Mouse (Mus musculus): Measurements from ENCODE around the gene Arhgap25. TPM values are rescaled to one million over a fixed set of nuclear protein-coding genes. Genes with fewer than 3 reads are reported as not detected.

The Arhgap25 gene
- polyA plus RNA-seq, 1 experiment: 69.0 TPM

GRCm38 (mm10) chr6:87467373-87467772, 65.7 kb downstream of the Arhgap25 start:
- peaks cover 7% of the 10 kb centered on the region for H3K4me1 ChIP-seq (ENCODE audit: control insufficient read depth, insufficient read depth, low read length)
- no peak overlapping the region for H3K4me3 ChIP-seq (ENCODE audit: insufficient read depth, low read length)
- no peak overlapping the region for H3K27ac ChIP-seq (ENCODE audit: insufficient read depth, low read depth, low read length)
- TF ChIP-seq POLR2A (IDR thresholded peaks at IDR 0.05; ENCODE audit: borderline replicate concordance, low read depth, low read length) (no peak), CTCF (IDR thresholded peaks at IDR 0.05; ENCODE audit: low read depth, low read length) (no peak)

GRCm38 (mm10) chr6:87466221-87466620, 66.8 kb downstream of the Arhgap25 start:
- H3K27ac ChIP-seq (ENCODE audit: insufficient read depth, low read depth, low read length): no peak overlapping the region
- TF ChIP-seq CTCF (IDR thresholded peaks at IDR 0.05; ENCODE audit: low read depth, low read length) (peak; percentile 75), POLR2A (IDR thresholded peaks at IDR 0.05; ENCODE audit: borderline replicate concordance, low read depth, low read length) (no peak)

GRCm38 (mm10) chr6:87455507-87455906, 77.6 kb downstream of the Arhgap25 start:
- Histone ChIP-seq H3K27ac (ENCODE audit: insufficient read depth, low read depth, low read length) (no peak overlapping the region), H3K4me3 (ENCODE audit: insufficient read depth, low read length) (no peak overlapping the region), H3K4me1 (ENCODE audit: control insufficient read depth, insufficient read depth, low read length) (no peaks in the 10 kb centered on the region)
- TF ChIP-seq CTCF (IDR thresholded peaks at IDR 0.05; ENCODE audit: low read depth, low read length) (no peak), POLR2A (IDR thresholded peaks at IDR 0.05; ENCODE audit: borderline replicate concordance, low read depth, low read length) (no peak)

More at GRCm38 (mm10) chr6:87466221-87466620, 66.8 kb downstream of the Arhgap25 start:
- H3K4me3 ChIP-seq (ENCODE audit: insufficient read depth, low read length): no peak overlapping the region
- H3K4me1 ChIP-seq (ENCODE audit: control insufficient read depth, insufficient read depth, low read length): peaks cover 7% of the 10 kb centered on the region

- TF ChIP-seq POLR2A (IDR thresholded peaks at IDR 0.05; ENCODE audit: borderline replicate concordance, low read depth, low read length) (no peak), CTCF (IDR thresholded peaks at IDR 0.05; ENCODE audit: low read depth, low read length) (no peak)
- no peak overlapping the region for H3K27ac ChIP-seq (ENCODE audit: insufficient read depth, low read depth, low read length)
- peaks cover 9% of the 10 kb centered on the region for H3K4me1 ChIP-seq (ENCODE audit: control insufficient read depth, insufficient read depth, low read length)
- no peak overlapping the region for H3K4me3 ChIP-seq (ENCODE audit: insufficient read depth, low read length)
Measured at GRCm38 (mm10) chr6:87451771-87452170, 81.3 kb downstream of the Arhgap25 start.

- no peak for TF ChIP-seq POLR2A (IDR thresholded peaks at IDR 0.05; ENCODE audit: borderline replicate concordance, low read depth, low read length)
- TF ChIP-seq CTCF (IDR thresholded peaks at IDR 0.05; ENCODE audit: low read depth, low read length): peak; percentile 74
- no peak overlapping the region for H3K27ac ChIP-seq (ENCODE audit: insufficient read depth, low read depth, low read length)
- H3K4me1 ChIP-seq (ENCODE audit: control insufficient read depth, insufficient read depth, low read length): peaks cover 9% of the 10 kb centered on the region
- no peak overlapping the region for H3K4me3 ChIP-seq (ENCODE audit: insufficient read depth, low read length)
Measured at GRCm38 (mm10) chr6:87451016-87451415, 82.0 kb downstream of the Arhgap25 start.

- Histone ChIP-seq H3K4me1 (ENCODE audit: control insufficient read depth, insufficient read depth, low read length) (peaks cover 11% of the 10 kb centered on the region), H3K27ac (ENCODE audit: insufficient read depth, low read depth, low read length) (no peak overlapping the region), H3K4me3 (ENCODE audit: insufficient read depth, low read length) (no peak overlapping the region)
- TF ChIP-seq POLR2A (IDR thresholded peaks at IDR 0.05; ENCODE audit: borderline replicate concordance, low read depth, low read length) (no peak), CTCF (IDR thresholded peaks at IDR 0.05; ENCODE audit: low read depth, low read length) (no peak)
Measured at GRCm38 (mm10) chr6:87449534-87449933, 83.5 kb downstream of the Arhgap25 start.

- TF ChIP-seq CTCF (IDR thresholded peaks at IDR 0.05; ENCODE audit: low read depth, low read length): no peak
- TF ChIP-seq POLR2A (IDR thresholded peaks at IDR 0.05; ENCODE audit: borderline replicate concordance, low read depth, low read length): no peak
- H3K4me1 ChIP-seq (ENCODE audit: control insufficient read depth, insufficient read depth, low read length): peaks cover 12% of the 10 kb centered on the region
- no peak overlapping the region for H3K4me3 ChIP-seq (ENCODE audit: insufficient read depth, low read length)
- H3K27ac ChIP-seq (ENCODE audit: insufficient read depth, low read depth, low read length): no peak overlapping the region
Measured at GRCm38 (mm10) chr6:87447217-87447616, 85.8 kb downstream of the Arhgap25 start.

- TF ChIP-seq CTCF (IDR thresholded peaks at IDR 0.05; ENCODE audit: low read depth, low read length) (no peak), POLR2A (IDR thresholded peaks at IDR 0.05; ENCODE audit: borderline replicate concordance, low read depth, low read length) (no peak)
- no peak overlapping the region for H3K4me3 ChIP-seq (ENCODE audit: insufficient read depth, low read length)
- no peak overlapping the region for H3K27ac ChIP-seq (ENCODE audit: insufficient read depth, low read depth, low read length)
- H3K4me1 ChIP-seq (ENCODE audit: control insufficient read depth, insufficient read depth, low read length): peaks cover 12% of the 10 kb centered on the region
Measured at GRCm38 (mm10) chr6:87445222-87445621, 87.8 kb downstream of the Arhgap25 start.

- H3K4me1 ChIP-seq (ENCODE audit: control insufficient read depth, insufficient read depth, low read length): peaks cover 12% of the 10 kb centered on the region
- no peak overlapping the region for H3K4me3 ChIP-seq (ENCODE audit: insufficient read depth, low read length)
- no peak for TF ChIP-seq CTCF (IDR thresholded peaks at IDR 0.05; ENCODE audit: low read depth, low read length)
- no peak overlapping the region for H3K27ac ChIP-seq (ENCODE audit: insufficient read depth, low read depth, low read length)
Measured at GRCm38 (mm10) chr6:87443253-87443652, 89.8 kb downstream of the Arhgap25 start.

GRCm38 (mm10) chr6:87436745-87437144, 96.3 kb downstream of the Arhgap25 start:
- H3K4me1 ChIP-seq (ENCODE audit: control insufficient read depth, insufficient read depth, low read length): peaks cover 20% of the 10 kb centered on the region
- no peak overlapping the region for H3K27ac ChIP-seq (ENCODE audit: insufficient read depth, low read depth, low read length)
- H3K4me3 ChIP-seq (ENCODE audit: insufficient read depth, low read length): no peak overlapping the region
- TF ChIP-seq CTCF (IDR thresholded peaks at IDR 0.05; ENCODE audit: low read depth, low read length) (no peak), POLR2A (IDR thresholded peaks at IDR 0.05; ENCODE audit: borderline replicate concordance, low read depth, low read length) (no peak)

GRCm38 (mm10) chr6:87435791-87436190, 97.3 kb downstream of the Arhgap25 start:
- TF ChIP-seq CTCF (IDR thresholded peaks at IDR 0.05; ENCODE audit: low read depth, low read length): no peak
- no peak for TF ChIP-seq POLR2A (IDR thresholded peaks at IDR 0.05; ENCODE audit: borderline replicate concordance, low read depth, low read length)
- Histone ChIP-seq H3K4me1 (ENCODE audit: control insufficient read depth, insufficient read depth, low read length) (peaks cover 20% of the 10 kb centered on the region), H3K27ac (ENCODE audit: insufficient read depth, low read depth, low read length) (no peak overlapping the region), H3K4me3 (ENCODE audit: insufficient read depth, low read length) (no peak overlapping the region)

All from bone marrow macrophage, adult 2 months (primary cell).